Mouse (Mus musculus): ENCODE measurements around the gene Rnaseh2b. TPM values are rescaled to one million over a fixed set of nuclear protein-coding genes. Genes with fewer than 3 reads are reported as not detected.

Rnaseh2b gene
- polyA plus RNA-seq, 1 experiment from 2014 or later = 128 TPM

DNA sequence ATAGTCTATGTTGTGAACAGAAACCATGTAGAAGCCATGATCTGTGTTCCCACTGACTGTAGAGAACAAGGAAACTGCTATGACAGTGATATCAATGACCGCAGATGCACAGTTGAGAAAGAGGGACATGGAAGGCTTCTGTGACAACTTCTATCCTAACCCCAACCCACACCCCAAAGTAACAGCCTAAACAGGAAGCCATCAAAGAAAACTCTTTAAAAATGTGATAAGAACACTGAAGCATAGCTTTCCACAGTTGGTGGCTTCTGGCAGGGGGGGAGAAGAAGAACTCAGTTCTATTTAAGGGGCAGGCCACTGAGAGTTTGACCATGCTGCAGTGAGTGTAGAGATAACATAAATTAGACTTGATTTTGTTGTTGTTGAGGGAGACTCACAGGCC lies 19.3 kb downstream of the Rnaseh2b start:
- DNase-seq (ENCODE audit: low spot score) = peak; percentile 42

DNA sequence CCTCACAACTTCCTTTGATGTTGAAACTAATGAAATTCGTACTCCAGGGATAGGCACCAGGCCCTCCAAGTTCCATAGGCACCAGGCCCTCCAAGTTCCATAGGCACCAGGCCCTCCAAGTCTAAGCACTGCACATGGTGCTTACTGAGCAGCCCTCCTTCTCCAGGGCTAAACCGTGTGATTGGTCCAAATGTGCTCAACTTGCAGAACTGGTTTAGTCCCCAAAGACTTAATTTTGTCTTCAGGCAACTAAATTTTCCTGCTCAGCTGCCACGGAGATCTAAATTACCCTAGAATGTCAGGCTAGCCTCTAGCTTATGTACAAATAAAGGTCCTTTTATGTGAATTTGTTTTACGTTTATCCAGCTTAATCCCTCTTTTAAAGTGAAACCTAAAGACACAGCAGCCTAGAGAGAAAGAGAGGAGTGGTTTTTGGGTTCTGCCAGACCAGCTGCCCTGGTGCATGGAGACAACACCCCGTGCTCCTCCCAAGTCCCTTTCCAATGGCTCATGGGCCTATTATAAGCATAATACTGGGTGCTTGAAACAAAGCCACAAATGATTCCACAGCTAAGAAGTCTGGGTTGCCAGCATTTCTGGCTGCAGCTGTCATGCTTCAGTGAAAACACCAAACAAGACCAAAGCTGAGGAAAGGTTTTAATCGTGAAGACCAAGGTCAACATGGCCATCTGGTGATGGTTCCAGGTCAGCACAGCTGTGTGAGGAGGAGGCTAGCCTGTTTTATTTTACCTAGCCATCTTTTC lies 30.4 kb downstream of the Rnaseh2b start:
- DNase-seq (ENCODE audit: low spot score) = no peak

DNA sequence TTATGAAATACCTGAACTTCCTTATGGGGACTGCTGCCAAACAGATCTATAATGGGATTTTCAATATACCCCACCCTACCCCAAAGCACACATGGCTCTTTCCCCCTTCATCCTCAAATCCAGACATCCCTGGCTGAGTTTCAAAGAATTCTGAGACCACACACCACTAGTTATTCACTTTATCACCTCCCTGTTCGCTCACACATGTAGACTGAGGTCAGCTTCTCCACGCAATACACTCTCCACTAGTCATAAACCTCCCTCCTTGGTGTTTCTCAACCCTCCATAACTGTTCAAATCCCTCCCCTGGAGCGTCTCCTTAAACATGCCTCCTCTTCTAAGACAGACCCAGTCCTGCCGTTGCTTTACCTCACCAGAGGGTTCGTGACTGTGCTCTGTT lies 31.1 kb downstream of the Rnaseh2b start:
- DNase-seq (ENCODE audit: low spot score) = no peak

- DNase-seq (ENCODE audit: low spot score) = no peak
These were observed 32.6 kb downstream of the Rnaseh2b start for GRCm38 (mm10) chr14:62324943-62325342.

GRCm38 (mm10) chr14:62326026-62326425 lies 33.6 kb downstream of the Rnaseh2b start:
- DNase-seq (ENCODE audit: low spot score) = no peak

GRCm38 (mm10) chr14:62327171-62327570 lies 34.8 kb downstream of the Rnaseh2b start:
- no peak for DNase-seq (ENCODE audit: low spot score)

- DNase-seq (ENCODE audit: low spot score) = no peak
These were observed 36.2 kb downstream of the Rnaseh2b start for GRCm38 (mm10) chr14:62328606-62329005.

DNA sequence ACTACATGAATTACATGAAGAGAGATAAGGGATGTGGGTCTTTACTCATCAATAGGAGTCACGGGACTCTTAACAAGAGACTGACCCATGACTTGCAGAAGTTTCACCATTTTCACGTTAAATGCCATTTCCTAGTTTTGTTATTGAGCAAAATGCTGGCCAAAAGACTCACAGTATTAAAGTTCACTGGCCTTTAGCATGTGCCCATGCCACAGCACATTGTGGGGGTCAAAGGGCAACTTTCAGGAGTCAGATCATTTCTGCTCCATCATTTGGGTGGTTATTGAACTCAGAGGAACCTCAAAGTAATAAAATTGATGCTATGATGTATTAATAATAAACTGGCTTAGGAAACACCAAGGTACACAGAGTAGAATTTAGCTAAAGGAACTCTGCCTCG lies 37.2 kb downstream of the Rnaseh2b start:
- DNase-seq (ENCODE audit: low spot score) = no peak

GRCm38 (mm10) chr14:62331457-62331856 lies 39.1 kb downstream of the Rnaseh2b start:
- DNase-seq (ENCODE audit: low spot score) = no peak

DNA sequence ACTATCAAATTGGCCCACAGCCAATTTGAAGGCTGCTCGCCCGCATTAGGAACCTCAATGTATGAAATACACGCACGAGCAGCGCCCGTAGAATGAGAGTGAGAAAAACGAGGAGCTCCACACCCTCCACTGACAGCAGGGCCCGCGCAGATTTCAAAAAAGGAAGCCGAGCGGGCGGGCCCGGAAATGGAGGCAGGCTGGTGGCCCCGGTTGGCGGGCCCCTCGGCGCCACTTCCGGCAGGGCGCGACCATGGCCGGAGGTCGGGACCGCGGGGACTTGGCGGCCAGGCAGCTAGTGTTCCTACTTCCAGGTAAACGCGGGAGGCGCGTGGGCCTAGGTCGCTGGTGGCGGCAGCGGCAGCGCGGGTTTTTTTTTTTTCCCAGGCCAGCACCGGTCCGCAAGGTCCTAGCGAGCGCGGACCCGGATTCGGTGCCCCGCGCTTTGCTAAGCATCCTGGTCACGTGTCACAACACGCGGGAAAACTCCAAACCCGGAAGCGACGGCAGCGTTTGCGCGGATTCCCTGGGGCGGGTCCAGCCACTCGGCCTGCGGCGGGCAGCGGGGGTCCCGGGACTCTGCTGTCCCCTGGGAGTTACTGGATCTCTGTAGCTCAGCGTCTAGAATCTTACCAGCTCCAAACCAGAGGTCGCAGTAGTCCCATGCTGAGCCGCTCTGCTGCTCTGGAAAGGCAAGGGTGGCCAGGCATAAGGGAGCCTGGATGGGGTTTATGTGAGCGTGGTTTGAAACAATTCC lies 39.7 kb downstream of the Rnaseh2b start:
- DNase-seq (ENCODE audit: low spot score) = peak; percentile 87

DNA sequence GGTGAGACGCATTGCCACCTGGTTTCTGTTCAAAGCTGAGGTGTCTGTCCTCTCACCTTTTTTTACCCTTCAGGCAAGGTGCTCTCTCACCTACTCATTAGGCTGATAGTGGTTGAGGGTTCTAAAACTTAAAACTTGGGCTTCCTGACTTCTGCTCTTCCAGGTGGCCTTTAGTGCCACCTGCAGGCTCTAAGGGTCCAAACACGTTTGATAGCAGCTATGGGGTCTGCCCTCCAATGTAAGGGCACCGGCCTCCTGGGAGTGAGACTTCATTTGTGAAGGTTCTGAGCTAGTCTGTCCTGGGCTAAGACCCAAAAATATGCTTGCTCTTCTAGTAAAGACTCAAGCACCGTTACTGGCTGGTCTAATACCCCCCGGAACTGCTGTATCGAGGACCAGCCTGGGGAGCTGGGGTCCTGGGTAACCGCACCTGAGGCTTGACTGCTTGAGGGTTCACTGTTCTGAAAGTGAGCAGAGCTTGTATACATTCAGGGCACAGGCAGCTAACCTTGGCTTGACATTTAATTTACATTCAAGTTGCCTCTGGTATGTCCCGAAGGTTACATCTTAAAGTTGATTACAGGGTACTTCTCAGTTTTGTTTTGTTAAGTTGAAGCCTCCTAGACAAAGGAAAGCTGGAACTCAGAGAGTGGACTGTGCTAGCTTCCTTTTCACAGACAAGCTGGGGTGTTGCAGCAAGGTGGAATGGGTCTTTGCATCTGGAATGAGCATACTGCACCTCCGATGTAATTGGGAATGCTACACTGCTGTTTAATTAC lies 41.7 kb downstream of the Rnaseh2b start:
- DNase-seq (ENCODE audit: low spot score) = peak; percentile 57

DNA sequence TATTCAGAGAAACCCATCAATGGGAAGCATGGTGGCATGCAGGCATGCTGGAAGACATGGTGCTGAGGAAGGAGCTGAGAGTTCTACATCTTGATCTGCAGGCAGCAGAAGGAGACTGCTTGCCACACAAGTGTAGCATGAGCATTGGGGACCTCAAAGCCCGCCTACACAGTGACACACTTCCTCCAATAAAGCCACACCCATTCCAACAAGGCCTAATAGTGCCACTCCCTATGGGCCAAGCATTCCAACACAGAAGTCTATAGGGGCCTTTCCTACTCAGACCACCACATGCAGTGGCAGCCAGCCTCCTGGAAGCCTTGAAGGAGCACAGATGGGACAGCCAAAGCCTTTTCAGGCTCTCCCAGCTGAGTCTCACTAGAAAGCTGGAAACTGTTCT lies 46.8 kb downstream of the Rnaseh2b start:
- DNase-seq (ENCODE audit: low spot score) = no peak

DNA sequence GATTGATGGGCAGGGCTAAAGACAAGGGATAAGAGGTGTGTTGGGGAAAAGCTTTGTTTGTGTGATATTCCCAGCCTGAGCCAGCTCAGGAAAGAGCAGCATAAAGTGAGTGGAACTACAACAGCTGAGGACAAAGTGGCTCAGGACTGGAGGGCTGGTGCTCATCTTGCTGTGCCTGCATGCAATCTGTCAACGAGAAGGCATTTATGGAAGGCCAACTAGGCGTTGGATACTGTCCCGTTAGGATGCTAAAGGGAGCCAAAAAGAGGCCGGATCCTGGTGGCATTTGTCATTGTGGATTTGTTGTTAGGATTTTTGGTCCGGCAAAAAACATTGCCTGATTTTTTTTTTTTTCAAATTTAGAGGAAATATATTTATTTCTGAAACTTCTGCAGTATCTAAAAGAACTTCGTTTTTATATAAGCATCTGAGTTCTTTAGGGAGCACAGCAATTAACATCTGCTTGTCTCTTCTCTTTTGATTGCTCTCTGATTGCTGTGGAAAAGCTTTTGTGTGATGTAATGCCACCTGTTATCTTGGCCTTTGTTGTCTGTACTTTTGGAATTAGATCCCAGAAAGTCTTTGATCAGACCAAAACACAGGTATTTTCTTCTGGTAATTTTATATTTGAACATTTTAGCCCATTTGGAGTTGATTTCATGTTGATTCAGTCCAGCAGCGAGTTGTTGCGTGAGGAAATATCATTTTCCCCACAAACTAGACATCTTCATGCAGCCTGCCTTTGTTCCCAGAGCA lies 49.7 kb downstream of the Rnaseh2b start:
- no peak for DNase-seq (ENCODE audit: low spot score)

- peak; percentile 84 for DNase-seq (ENCODE audit: low spot score)
These were observed 50.3 kb downstream of the Rnaseh2b start for GRCm38 (mm10) chr14:62342643-62343144.

- no peak for DNase-seq (ENCODE audit: low spot score)
These were observed 54.2 kb downstream of the Rnaseh2b start for GRCm38 (mm10) chr14:62346570-62346969.

DNA sequence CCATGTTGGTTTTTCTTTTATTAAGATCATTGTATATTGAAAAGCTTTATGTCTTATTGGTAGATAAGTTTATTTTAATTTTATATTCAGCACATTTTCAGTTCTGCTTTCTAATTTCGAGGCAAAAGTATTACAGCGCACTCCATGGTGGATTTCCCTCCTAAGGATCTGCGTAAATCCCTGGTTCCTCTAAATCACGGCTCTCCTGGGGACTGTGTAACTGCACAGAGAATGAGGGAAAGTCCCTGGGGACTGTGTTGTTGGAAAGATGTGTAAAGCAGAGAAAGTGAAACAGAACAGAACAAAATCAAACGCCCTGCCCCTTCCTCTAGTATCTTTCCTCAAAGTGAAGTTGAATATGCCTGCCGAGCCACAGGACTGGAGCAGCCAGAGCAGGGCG lies 54.7 kb downstream of the Rnaseh2b start:
- DNase-seq (ENCODE audit: low spot score) = no peak

DNA sequence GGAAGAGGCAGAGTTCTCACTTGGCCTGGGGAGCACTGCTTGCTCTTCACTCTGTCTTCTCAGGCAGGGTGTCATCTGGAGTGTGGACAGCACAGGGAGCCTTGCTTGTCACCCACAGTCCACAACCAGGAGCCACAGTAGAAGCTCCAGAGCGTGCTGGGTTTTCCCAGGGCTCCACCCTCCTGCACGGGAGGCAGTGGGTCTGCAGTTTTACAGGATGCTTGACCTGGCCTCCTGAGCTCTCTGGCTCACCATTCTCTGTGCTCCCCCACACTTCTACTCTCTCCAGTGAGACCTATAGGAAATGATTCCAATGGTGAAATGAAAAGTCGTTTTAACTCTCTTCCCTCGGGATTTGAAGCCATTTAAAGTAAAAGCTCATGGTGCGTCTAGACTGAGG lies 57.4 kb downstream of the Rnaseh2b start:
- DNase-seq (ENCODE audit: low spot score) = no peak

DNA sequence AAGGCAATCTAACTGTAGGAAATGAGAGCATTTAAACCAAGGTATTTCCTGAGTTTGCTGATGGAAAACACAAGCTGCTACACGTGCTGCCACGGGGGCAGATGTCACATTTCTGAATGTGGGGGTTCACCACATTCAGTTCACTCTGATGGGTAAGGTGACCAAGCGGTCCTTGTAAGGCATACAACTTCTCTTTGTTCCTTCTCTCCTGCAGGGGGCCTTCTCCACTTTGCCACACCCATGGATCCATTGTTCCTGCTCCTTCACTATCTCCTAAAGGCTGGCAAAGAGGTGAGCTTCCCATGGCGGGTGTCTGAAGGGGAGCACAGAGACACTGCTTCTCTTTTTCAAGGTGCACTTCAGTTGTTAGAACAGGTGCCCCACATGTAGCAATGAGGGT lies 57.8 kb downstream of the Rnaseh2b start:
- DNase-seq (ENCODE audit: low spot score) = no peak

DNA sequence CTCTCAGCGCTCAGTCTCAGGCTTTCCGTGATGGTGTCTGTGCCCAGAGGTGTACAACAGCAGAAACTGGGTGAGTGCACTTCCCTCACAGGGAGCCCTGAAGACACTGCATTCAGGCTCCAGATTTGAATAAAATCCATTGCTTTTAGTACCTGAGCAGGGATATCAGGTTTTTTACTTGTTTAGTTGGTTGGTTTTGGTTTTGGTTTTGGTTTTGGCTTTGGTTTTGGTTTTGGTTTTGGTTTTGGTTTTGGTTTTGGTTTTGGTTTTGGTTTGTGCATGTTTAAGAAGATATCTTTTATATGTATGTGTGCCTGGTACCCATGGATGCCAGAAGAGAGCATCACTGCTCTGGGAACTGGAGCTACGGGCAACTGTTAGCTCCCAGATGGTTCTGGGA lies 58.5 kb downstream of the Rnaseh2b start:
- DNase-seq (ENCODE audit: low spot score) = no peak

DNA sequence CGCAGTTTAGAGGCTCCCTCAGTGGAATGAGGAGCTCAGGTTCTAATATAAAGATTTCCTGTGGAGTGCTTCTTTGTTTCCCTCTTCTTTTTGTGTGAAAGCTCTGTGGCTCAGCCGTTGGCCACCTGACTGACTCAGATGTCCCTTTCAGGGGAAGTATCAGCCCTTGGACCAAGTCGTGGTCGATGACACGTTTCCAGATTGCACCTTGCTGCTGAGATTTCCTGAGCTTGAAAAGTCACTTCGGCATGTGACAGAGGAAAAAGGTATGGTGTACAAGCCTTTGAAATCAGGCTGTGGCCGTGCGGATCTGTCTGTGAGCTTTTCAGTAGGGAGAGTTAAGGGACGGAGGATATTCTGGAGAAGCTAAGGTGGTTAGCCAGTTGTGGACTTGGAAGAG lies 61.0 kb downstream of the Rnaseh2b start:
- DNase-seq (ENCODE audit: low spot score) = no peak

GRCm38 (mm10) chr14:62353793-62354192 lies 61.4 kb downstream of the Rnaseh2b start:
- DNase-seq (ENCODE audit: low spot score) = no peak

Data from thymus, postnatal 0 days (tissue).